Comparison of ENCODE assay signal across 24 mouse cellular contexts in the genomic region with DNA sequence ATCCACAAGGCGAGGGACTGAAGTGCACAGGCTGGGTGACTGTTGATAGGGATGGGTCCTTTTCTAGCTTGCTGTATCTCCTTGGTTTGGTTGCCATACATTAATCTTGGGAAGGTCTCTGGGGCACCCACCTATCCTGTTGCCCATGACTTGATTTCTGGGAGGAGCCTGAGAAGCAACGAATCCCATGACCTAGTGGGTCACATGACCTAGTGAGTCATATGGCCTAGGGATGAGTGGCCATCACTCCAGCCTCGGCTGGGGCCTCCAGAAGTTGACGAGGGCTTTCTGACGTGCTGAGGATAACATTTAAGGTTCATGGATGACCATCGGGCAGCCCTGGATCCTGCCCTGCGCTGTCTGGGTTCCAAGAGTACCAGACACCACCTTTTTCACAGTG. TPM values are rescaled to one million over a fixed set of nuclear protein-coding genes. Genes with fewer than 3 reads are reported as not detected.
DNase-seq lines count a peak whose midpoint lies in the region; ATAC-seq and TF ChIP-seq lines count a peak whose summit lies in the region.
"Had no signal": no experiment of that assay in that cellular context is flagged by ENCODE, and none has a peak within 500 bp of the region (broad histone marks: within the 10 kb centered on the region; RNA-seq: fewer than 3 reads in every experiment).

No protein-coding gene starts in this region.

- H3K36me3 ChIP-seq in CH12.LX (replicated peaks in 1 of 2; ENCODE audit: control insufficient read depth in 1 of 2, insufficient read depth in 1 of 2, low read length in 1 of 2): peaks cover 53 to 96% of the 10 kb centered on the region in 2 experiments
- peaks cover 13% of the 10 kb centered on the region for H3K36me3 ChIP-seq in stomach, postnatal 0 days (ENCODE audit: control insufficient read depth, insufficient read depth, low read length)

- no peak for TF ChIP-seq EP300 in CH12.LX (IDR thresholded peaks at IDR 0.05; ENCODE audit: low read length)
- no peak for TF ChIP-seq EP300 in stomach, postnatal 0 days (optimal IDR thresholded peaks at IDR 0.05)

- no peak for ATAC-seq in stomach, postnatal 0 days (ENCODE audit: low FRiP score, low TSS enrichment)
- ATAC-seq: CD4-positive, CD25-positive, alpha-beta regulatory T cell, adult 4 months; forebrain, embryonic 14.5 days; forebrain, embryonic 16.5 days had no signal

- no peak overlapping the region for H3K4me2 ChIP-seq in CH12.LX (ENCODE audit: insufficient read depth, low read depth, poor library complexity, severe bottlenecking)
- H3K4me2 ChIP-seq in stomach, postnatal 0 days (replicated peaks; ENCODE audit: low read depth): no peak overlapping the region
- H3K4me2 ChIP-seq: embryonic facial prominence, embryonic 13.5 days; embryonic facial prominence, embryonic 15.5 days; forebrain, embryonic 12.5 days had no signal

- no peaks in the 10 kb centered on the region for H3K27me3 ChIP-seq in CH12.LX (replicated peaks)
- H3K27me3 ChIP-seq in stomach, postnatal 0 days (ENCODE audit: control insufficient read depth, insufficient read depth, low read length): no peaks in the 10 kb centered on the region
- H3K27me3 ChIP-seq: embryonic facial prominence, embryonic 13.5 days; embryonic facial prominence, embryonic 15.5 days; forebrain, embryonic 12.5 days had no signal

- H3K79me2 ChIP-seq in CH12.LX (replicated peaks; ENCODE audit: control insufficient read depth, extremely low read depth, insufficient read depth, poor library complexity, severe bottlenecking): no peaks in the 10 kb centered on the region

- H3K4me3 ChIP-seq in CH12.LX (replicated peaks in 1 of 3; ENCODE audit: low read depth in 2 of 3, low read length in 2 of 3, poor library complexity in 1 of 3): no peak overlapping the region
- no peak overlapping the region for H3K4me3 ChIP-seq in stomach, postnatal 0 days (ENCODE audit: low read depth, low read length)
- H3K4me3 ChIP-seq: embryonic facial prominence, embryonic 13.5 days; embryonic facial prominence, embryonic 15.5 days; erythroblast, embryonic 14.5 days; forebrain, embryonic 10.5 days; forebrain, embryonic 12.5 days had no signal

- peaks cover 0 to 19% of the 10 kb centered on the region in 2 experiments; a peak in 2 of 4 replicates for H3K4me1 ChIP-seq in CH12.LX (ENCODE audit: control insufficient read depth in 1 of 2, insufficient read depth in 2 of 2)
- H3K4me1 ChIP-seq in stomach, postnatal 0 days (replicated peaks; ENCODE audit: control insufficient read depth, insufficient read depth): peaks cover 4% of the 10 kb centered on the region; the same call in 1 of the 2 replicates

- in situ Hi-C loops in CH12.LX (cut with MboI; ENCODE audit: low pct_ligation_motif_present, low pct_unique_long_range_greater_than_20kb, low sequenced_read_pairs): no loop called here

- DNase-seq in 3T3-L1 (ENCODE audit: low read depth, low spot score): peak; percentile 31
- DNase-seq in CH12.LX (ENCODE audit: extremely low read depth): no peak
- DNase-seq in NIH3T3 (ENCODE audit: low read depth): peak; percentile 20
- DNase-seq in stomach, postnatal 0 days (ENCODE audit: low spot score): no peak
- no peak for DNase-seq in layer of hippocampus, adult 11-12 months (ENCODE audit: low spot score)
- no peak for DNase-seq in layer of hippocampus, adult 18-20 months (ENCODE audit: low spot score in 2 of 2)
- DNase-seq: adrenal gland, adult 2 months; adrenal gland, postnatal 10 days; adrenal gland, postnatal 25 days; cerebellum, adult 11 months; cerebellum, adult 18-20 months; cerebellum, adult 8-10 months; cerebellum, adult 9-11 months; cerebellum, postnatal 14 days; cerebellum, postnatal 36 days; embryo, embryonic 11 days had no signal

- TF ChIP-seq POLR2A in CH12.LX (IDR thresholded peaks at IDR 0.05; ENCODE audit: low read depth, low read length): no peak

- no peak overlapping the region for H3K27ac ChIP-seq in CH12.LX (ENCODE audit: insufficient read depth, low read depth)
- H3K27ac ChIP-seq in stomach, postnatal 0 days (replicated peaks): no peak overlapping the region
- H3K27ac ChIP-seq: embryonic facial prominence, embryonic 13.5 days; embryonic facial prominence, embryonic 15.5 days; forebrain, embryonic 10.5 days; forebrain, embryonic 12.5 days had no signal

- no peaks in the 10 kb centered on the region for H3K9me3 ChIP-seq in CH12.LX (replicated peaks; ENCODE audit: low read length)
- H3K9me3 ChIP-seq in stomach, postnatal 0 days (ENCODE audit: control insufficient read depth, low read length): no peaks in the 10 kb centered on the region
- H3K9me3 ChIP-seq: embryonic facial prominence, embryonic 13.5 days; embryonic facial prominence, embryonic 15.5 days; forebrain, embryonic 10.5 days; forebrain, embryonic 12.5 days had no signal

- no peak overlapping the region for H3K9ac ChIP-seq in CH12.LX (ENCODE audit: insufficient read depth, low read depth)
- no peak overlapping the region for H3K9ac ChIP-seq in stomach, postnatal 0 days (ENCODE audit: low read length)
- H3K9ac ChIP-seq: embryonic facial prominence, embryonic 13.5 days; embryonic facial prominence, embryonic 15.5 days; forebrain, embryonic 12.5 days had no signal

- TF ChIP-seq RAD21 in CH12.LX (IDR thresholded peaks at IDR 0.05; ENCODE audit: low read depth, low read length): no peak

- dilution Hi-C loops in CH12.LX (cut with MboI; ENCODE audit: extremely low pct_ligation_motif_present, extremely low pct_unique_long_range_greater_than_20kb, low sequenced_read_pairs): no loop called here

- TF ChIP-seq CTCF in CH12.LX (conservative IDR thresholded peaks at IDR 0.05 in 1 of 2, IDR thresholded peaks at IDR 0.05 in 1 of 2; ENCODE audit: low read depth in 2 of 2, low read length in 2 of 2): no peak
- TF ChIP-seq CTCF in stomach, postnatal 0 days (IDR thresholded peaks at IDR 0.05; ENCODE audit: low read depth): no peak

- WGBS in stomach, postnatal 0 days: 81% methylated on average over 7 of the region's 7 CpGs

TF ChIP-seq in CH12.LX, 34 proteins besides CTCF, POLR2A, EP300 and RAD21:
- no peak for TF ChIP-seq MAZ (IDR thresholded peaks at IDR 0.05; ENCODE audit: low read depth, low read length)
- TF ChIP-seq USF1 (IDR thresholded peaks at IDR 0.05; ENCODE audit: low read depth, low read length): peak; percentile 13
TF ChIP-seq in CH12.LX: peak in this region for 1.

RNA-seq across cellular contexts. Expression of gene Acox3, which starts 22.5 kb away (rescaled TPM):
- total RNA-seq in CH12.LX (2012; rRNA removed) (21.2 and 22.3 TPM in 2 replicates), CH12.LX (2014; rRNA removed) (9.4 and 11.5 TPM in 2 replicates)
- 32.3 and 34.3 TPM in 2 replicates for polyA plus RNA-seq in CH12.LX (2012; ENCODE audit: insufficient read length, low read depth)
- 9.0 and 9.6 TPM in 2 replicates for polyA plus RNA-seq in stomach, postnatal 0 days (2015; fragmentation: Nextera tagmentation; extraction: Ambion mirVana)
- 10 to 100 TPM; 26.5 to 29.4 TPM for total RNA-seq in layer of hippocampus, adult 18-20 months (2021)

RNA-seq across cellular contexts. Expression of gene Trmt44, which starts 30.5 kb away (rescaled TPM):
- total RNA-seq in CH12.LX (2012; rRNA removed) (7.9 and 10.3 TPM in 2 replicates), CH12.LX (2014; rRNA removed) (6.5 and 7.3 TPM in 2 replicates)
- polyA plus RNA-seq in CH12.LX (2012; ENCODE audit: insufficient read length, low read depth): 7.5 and 8.4 TPM in 2 replicates
- polyA plus RNA-seq in stomach, postnatal 0 days (2015; fragmentation: Nextera tagmentation; extraction: Ambion mirVana): 2.9 and 3.2 TPM in 2 replicates
- total RNA-seq in layer of hippocampus, adult 18-20 months (2021): 1 to 10 TPM; 7.6 to 8.5 TPM

Comparison
In these comparisons a context has a peak if more than half of its experiments do, and no peak if none do; other contexts are left out.
1. DNase-seq: peak in 3T3-L1 (single experiment) and NIH3T3 (single experiment); none in CH12.LX (single experiment), stomach, postnatal 0 days (single experiment), layer of hippocampus, adult 11-12 months (single experiment) and layer of hippocampus, adult 18-20 months (0 of 2).